Mouse (Mus musculus): ENCODE results near the gene Larp1.
"Not testable (repeated sequence)": the region's sequence is repeated elsewhere in the genome, so short reads cannot be mapped to it uniquely, and the experiment has no call there.

Gene Larp1

DNA sequence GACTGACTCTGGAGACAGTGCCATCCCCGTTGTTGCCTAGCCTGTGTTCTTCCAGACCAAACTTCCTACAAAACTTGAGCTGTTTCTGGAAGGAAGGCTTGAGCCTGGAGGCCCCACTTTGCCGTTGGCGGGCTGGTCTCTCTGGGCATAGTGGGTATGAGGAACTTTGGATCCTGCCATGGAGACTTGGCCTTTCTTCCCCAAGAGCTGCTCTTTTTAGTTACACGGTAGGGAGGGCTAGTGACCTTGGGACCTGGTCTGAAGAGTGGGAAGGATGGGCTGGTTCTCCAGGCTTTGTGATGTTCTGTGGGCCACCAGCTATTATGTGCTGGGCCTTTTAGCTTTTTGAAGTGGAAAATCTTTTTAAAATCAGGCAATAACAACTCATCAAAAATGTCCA is 17.0 kb downstream of the Larp1 start:
- intact Hi-C loops (cut with DNase I) = no loop called here

DNA sequence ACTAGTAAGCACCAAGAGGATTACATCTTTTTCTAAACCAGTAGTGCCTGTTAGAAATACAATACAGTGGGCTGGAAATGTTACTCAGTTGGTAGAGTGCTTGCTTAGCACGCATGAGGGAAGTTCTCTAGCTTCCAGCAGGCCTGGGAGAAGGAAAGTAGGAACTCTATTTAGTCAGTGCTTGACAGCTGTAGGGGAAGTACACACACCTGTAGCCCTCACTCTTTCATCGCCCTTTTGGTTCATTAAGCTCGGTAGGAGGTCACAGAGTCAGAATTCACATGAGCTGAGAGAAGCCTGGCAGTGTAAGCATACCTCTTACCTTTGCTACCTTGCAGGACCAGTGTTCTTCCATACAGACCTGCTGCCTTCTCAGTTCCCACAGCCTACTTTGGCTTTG is 17.5 kb downstream of the Larp1 start:
- intact Hi-C loops (cut with DNase I) = no loop called here

DNA sequence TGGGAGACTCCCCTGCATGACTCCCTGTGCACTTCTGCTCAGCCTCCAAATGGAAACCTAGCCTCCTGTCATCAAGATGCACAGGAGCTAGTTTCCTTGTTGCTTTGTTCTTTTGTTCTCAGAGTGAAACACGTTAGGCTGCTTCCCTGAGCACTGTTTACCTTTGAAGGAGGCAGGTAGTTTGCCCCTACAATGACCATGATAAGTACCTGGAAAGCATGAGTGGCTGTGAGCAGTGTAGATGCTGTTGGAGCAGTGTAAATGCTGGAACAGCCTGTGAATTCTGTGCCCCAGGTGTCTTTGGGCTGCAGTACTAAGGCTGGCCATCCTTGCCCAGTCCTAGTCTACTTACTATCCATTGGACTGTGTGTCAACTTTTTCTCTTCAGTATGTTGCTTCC is 18.0 kb downstream of the Larp1 start:
- intact Hi-C loops (cut with DNase I) = no loop called here

DNA sequence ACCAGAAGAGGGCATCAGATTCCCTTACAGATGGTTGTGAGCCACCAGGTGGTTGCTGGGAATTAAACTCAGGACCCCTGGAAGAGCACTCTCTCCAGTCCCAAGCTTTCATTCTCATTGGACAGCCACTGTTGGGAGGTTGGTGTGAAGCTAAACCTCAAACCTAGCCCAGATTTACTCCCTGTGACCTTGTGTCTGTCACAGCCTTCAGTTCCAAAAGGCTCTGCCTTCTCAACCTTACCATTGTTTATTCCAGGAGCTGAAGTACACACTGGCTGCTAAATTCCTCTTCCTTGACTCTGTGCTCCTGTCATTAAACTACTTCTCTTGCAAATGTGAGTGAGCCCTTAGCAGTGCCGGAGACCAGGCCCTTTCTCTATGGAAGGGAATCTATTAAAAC is 20.1 kb downstream of the Larp1 start:
- intact Hi-C loops (cut with DNase I) = no loop called here

DNA sequence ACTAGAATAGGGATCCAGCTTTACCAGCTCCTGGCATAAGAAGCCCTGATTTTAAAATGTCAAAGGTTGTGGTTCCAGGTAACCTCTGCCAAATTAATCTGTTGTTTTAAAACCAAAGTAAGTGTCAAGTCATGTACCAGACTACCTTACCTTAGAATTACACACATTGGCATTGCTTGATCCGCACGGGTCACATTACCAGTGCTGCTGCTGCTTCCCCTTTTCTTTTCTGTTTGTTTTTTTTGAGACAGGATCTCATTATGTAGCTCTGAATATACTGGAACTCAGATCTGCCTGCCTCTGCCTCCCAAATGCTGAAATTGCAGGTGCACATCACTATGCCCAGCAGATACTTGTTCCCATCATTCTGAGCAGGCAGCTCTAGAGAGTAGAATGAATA is 21.0 kb downstream of the Larp1 start:
- intact Hi-C loops (cut with DNase I) = no loop called here

DNA sequence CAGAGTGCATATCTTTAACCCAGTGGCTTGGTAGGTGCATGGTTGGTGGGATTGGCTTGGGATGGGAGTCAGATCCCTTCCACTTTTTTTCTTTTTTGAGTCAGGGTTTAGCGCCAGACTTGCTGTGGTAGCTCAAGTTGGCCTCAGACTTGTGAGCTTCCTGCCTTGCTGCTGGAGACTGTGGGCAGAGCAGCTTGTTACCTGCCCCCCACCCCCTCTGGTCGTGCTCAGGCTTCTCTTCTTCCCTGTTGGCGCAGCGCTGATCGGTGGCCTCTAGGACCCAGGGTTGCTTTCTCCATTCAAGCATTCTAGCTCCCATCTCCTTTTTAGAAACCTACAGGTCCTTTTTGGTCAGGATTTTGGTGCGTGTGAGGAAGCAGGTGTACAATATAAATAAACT is 22.3 kb downstream of the Larp1 start:
- intact Hi-C loops (cut with DNase I) = no loop called here

DNA sequence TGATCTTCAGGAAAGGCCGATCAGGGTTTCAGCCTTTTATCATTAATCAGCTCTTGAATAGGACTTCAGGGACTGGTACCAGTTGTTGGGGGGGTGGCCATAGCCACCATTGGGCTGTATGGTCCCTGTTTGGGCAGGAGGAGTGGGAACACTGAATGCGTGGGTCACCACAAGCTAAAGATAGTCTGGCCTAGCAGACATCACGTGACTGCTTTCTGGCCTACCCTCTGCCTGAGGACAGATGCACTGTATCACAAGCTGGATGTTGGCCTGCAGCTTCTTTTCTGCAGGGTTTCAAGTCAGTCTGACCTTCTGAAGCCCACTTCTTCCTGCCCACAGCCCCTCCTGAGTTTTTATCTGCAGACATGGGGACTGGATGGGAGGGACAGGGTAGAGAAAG is 24.8 kb downstream of the Larp1 start:
- intact Hi-C loops (cut with DNase I) = no loop called here

DNA sequence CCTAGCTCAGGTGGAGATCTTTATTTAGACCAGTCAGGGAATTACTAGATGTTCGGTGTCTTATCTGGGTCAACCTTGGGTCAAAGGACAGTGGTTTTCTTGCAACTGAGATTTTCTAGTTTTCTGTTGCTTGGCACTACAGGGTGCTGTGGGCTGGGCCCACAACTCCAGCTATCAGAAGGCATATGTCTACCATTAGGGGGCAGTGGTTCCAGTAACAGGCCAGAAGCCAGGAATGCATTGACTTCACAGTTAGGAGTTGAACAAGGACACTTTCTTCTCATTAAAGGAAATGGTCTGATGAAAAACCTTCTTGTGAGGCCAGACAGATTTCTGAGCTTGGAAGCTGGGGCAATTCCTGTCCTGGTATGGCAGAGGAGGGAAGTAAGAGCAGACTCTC is 30.2 kb downstream of the Larp1 start:
- intact Hi-C loops (cut with DNase I) = no loop called here

DNA sequence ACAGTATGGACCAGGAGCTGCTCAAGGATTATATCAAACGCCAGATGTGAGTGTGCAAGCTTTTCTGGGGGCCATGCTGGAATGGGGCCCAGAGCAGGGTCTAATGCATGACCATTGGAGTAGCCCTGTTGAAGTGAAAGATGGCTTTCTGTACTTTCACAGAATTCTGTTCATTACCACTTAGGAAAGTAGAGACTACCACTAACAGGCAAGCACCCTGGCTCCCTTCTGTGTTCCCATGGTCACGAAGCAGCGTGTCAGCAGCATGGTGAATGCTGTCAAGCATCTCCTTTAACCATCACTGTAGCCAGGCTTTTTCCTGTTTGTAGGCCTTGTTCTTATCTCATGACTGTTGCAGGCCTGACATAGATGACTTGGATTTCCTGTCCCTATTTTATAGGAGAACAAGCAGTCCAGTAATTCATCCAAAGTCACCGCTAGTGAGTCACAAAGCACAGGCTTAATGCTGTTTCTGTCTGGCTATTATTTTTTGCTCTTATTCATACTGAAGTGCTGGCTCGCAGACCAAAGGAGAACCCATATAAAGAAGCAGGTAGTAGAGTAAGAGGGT is 34.1 kb downstream of the Larp1 start:
- intact Hi-C loops (cut with DNase I) = no loop called here

DNA sequence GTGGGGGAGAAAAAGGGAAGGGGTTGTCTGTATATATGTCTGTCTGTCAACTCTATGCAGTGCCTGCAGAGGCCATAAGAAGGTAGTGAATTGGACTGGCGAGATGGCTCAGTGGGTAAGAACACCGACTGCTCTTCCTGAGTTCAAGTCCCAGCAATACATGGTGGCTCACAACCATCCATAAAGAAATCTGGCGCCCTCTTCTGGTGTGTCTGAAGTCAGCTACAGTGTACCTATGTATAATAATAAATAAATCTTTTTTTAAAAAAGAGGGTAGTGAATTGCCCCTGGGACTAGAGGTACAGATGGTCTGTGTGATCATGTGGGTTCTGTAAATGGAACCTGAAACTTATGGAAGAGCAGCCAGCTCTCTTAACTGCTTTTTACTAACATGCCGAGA is 37.6 kb downstream of the Larp1 start:
- intact Hi-C loops (cut with DNase I) = no loop called here

DNA sequence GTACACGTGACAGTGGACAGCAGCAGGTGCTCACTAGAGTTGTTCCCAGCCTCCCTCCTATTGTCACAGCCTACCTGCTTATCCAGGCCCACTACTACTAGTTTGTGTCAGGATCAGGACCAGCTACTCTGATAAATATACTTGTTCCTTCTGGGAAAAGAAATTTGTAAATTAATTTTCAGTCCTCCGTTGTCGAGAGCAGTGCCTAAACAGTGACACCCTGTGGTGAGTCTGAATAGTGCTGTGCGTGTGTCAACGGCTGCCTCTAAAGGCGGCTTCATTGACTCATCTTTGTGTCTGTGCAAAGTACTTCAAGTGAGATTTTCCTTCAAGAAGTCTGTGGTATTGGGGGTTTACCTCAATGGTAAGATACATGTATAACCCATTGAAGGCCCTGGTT is 48.6 kb downstream of the Larp1 start:
- intact Hi-C loops (cut with DNase I) = loop anchor here (2.0 to 5.0 kb wide), 2 partner anchors 40 to 107 kb away; no protein-coding TSS in a partner anchor

DNA sequence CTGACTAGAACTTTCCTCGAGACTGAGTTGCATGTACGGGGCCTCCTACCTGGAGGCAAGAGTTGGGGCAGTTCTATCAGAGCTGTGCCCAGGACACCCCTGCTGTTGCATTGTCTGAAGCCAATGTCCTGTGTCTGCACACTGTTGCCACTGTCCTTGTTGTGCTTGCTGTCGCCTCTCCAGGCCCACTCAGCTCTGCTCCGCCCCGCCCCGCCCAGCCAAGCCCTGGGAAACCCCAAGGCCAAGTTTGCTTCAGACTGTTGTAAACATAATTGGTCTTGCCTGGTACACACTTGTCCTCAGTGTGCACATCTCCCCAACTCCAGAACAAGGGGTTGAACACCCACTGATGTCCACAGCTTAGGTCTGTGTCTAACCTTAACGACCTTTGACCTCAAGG is 50.9 kb downstream of the Larp1 start:
- intact Hi-C loops (cut with DNase I) = loop anchor here (5.0 kb wide), 1 partner anchor 42 kb away; no protein-coding TSS in a partner anchor

DNA sequence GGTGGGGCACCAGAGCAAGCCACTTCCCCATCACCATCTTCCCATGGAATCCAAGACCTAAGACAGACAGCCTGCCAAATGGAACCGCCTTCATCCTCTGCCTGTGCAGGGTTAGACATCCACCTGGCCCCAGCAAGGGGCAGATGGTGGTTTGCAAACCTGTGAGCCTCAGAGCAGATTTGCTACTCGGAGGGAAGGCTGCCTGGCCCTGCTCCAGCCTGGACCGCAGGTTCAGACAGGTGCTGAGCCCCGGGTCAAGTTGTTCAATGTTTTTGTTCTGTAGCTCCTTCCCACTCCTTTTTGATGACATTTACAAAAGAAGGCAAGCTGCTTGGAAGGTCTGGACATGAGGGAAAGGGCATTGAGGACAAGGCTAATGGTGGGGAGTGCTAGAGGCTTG is 52.4 kb downstream of the Larp1 start:
- intact Hi-C loops (cut with DNase I) = not testable (repeated sequence)

DNA sequence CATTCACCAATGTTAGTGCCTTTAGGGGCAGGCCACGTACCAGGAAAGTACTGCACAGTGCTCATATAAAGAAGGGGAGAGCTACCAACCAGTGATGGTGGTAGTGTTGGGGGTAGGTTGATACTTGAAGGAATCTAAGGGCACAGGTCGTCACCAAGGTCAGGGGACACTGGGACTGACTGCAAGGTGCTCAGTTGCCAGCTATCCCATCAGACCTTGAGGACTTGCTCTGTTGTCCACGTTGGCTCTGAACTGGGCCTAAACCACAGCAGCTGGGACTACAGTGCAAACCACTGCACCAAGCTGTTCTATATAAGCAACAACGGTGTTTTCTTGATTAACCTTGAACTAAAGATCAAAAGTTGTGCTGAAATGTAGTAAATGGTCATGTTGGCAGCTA is 53.7 kb downstream of the Larp1 start:
- intact Hi-C loops (cut with DNase I) = no loop called here

DNA sequence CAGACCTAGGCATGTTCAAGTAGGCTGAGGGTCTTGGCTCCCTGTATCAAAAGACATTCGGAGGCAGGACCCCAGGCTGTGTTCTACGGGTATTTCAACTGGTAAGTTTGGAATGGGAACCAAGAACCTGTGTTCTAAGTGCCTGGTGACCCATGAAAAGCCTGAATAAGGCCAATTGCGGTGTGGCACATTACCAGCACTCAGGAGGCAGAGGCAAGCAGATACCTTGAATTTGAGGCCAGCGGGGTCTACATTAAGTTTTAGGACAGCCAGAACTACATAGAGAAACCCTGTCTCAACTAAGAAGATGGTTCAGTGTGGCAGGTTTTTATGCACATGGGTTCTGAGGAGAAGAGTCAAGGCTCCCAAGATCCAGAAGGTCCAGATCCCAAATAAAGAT is 56.2 kb downstream of the Larp1 start:
- intact Hi-C loops (cut with DNase I) = no loop called here

DNA sequence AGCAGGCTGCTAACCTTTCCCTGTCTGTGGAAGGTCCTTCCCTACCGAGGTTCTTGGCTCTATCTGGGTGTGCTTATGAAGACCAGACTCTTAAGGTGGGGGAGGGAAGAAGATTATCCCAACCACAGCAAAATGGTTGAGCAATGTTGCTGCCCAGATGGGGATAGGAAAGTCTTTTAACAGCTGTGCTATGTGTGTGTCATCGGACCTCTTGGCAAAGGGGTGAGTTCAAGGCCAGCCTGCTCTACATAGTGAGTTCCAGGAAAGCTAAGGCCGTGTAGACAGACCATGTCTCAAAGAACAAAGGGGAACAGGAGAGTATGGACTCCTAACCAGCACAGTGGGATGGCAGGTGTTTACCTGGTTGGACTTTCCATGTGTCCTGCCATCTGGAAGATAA is 64.1 kb downstream of the Larp1 start:
- intact Hi-C loops (cut with DNase I) = no loop called here

DNA sequence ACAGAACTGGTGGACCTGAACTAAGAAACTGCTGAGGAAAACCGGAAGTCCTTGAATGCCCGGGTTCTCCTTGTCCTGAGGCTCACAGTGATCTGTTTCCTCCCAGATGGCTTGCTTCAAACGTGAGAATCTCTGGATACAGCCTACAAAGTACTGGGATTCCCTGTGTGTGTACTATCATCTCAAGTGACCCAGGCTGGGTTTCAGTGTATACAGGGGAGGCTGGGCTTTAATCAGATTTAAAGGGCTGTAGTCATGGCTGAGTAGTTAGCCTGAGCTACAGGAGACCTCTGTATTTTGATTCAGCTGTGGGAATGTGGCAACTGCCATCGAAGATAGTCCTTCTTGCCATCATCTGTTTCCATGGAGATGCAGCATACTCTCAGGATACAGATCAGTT is 68.4 kb downstream of the Larp1 start:
- intact Hi-C loops (cut with DNase I) = no loop called here

DNA sequence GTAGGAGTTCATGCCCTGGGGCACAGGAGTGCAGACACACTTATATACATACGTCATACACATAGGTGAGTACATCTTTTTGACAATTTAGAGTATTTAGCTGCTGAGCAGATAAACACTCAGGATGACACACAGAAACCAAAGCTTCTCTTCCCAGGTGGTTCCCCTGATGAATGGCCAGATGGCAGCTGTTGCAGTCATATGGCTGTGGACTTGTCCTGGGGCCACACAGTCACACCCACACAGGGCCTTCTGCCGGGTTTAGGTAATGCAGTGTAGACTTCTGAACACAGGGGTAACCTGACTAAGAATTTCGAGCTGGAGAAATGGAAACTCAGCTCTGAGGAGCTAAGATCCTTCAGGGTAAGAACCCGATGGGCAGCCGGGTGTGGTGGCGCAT is 72.9 kb downstream of the Larp1 start:
- intact Hi-C loops (cut with DNase I) = no loop called here

DNA sequence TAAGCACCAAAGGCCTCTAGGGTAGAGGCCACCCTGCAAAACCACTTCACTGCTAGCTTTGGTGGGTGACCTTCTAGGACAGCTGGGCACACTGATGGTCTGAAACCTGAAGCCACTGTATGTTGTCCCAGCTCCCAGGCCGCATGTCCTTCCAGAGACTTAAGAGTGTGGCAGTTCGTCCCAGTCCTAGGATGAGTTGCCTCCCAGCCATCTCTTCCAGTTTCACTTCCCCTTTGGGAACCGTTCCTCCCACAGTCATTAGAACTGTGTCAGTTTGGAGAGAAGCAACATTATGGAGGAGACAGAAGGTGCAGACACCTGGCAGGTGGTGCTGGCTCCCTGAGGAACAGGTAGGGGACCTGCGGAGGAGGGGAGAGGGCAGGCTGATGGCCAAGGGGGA is 83.7 kb downstream of the Larp1 start:
- intact Hi-C loops (cut with DNase I) = no loop called here

DNA sequence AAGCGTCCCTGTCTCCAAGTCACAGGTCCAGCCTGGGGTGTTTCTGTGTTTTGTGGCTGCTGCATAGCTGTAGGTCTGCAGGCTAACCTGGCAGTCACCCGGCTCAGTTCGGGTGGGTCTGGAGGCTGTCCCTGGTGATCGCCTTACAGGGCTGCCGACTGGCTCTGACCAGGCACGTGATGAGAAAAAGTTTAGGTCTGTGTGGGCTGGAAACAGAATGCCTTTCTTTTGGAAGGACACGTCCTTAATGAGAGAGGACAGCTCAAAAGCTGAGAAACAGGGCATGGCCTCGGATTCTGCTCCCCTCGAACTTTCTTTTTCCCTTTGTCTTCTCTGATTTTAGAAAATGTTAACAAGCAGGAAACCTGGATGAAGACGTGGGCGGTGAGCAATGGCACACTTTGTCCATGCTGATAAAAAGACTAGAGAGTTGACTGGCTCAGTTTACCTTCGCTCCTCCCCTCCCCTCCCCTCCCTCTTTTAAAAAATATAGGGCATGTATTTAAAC is 84.2 kb downstream of the Larp1 start, which contains the start of gene Gm12248:
TSS of gene Gm12248 (minus strand) at position 114 of the 508 bp plus-strand sequence.
- intact Hi-C loops (cut with DNase I) = no loop called here

DNA sequence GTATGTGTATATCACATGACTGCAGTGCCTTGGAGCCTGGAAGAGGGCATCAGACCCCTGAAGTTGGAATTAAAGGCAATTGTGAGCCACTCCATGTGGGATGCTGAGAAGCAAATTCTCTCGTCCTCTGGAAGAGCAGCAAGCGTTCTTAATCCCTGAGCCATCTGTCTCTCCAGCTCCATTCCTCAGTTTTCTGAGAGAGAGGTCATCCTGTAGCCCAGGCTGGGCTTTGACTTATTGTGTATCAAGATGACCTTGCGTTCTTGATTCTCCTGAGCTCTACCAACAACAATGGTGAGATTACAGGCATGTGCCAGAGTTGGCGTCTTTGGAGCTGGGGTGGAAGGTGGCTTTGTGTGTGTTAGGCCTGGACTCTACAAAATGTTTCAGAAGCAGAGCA is 85.9 kb downstream of the Larp1 start:
- intact Hi-C loops (cut with DNase I) = no loop called here

DNA sequence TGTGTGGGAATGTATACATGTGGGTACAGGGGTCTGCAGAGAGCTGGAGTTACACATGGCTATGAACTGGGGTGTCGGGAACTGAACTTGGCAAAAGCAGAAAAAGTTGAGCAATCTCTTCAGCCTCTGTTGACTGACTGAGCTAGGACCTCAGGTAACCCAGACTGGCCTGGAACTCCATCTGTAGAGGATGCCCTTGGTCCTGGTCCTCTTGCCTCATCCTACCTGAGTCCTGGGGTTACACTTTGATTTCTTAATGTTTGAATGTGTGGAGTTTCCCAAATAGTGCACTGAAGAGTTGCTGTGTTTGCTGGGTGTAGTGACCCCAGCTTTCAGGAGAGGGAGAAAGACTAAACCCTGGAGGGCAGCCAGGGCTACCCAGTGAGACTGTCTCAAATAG is 86.7 kb downstream of the Larp1 start:
- intact Hi-C loops (cut with DNase I) = no loop called here

DNA sequence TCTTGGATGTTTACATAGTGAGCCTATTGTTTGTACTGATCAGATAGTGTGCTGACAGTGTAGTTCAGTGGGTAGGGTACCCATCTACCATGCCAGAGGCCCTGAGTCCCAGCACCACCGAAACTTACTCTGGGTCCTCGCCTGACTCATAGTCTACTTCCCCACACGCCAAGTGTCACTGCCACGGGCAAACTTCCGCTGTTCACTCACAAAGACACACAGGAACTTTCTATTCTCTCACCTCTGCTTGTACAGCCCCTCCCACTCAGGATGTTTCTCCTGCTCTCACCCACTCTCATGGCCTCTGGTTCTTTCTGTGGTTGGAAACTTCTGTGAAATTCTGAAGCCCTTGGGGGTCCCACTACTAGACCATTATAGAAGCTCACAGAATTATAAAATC is 87.3 kb downstream of the Larp1 start:
- intact Hi-C loops (cut with DNase I) = no loop called here
